Mouse (Mus musculus): ENCODE measurements at regions not wholly inside any gene's neighbourhood (a gene's known extent, or its start where the extent isn't known, plus 50 kb on each side); places are given as distances from the start of the nearest gene placed in this dataset.
A peak's percentile ranks its signal among the peaks of the same experiment; 100 is the strongest.
"Not testable (repeated sequence)": the region's sequence is repeated elsewhere in the genome, so short reads cannot be mapped to it uniquely, and the experiment has no call there.

DNA sequence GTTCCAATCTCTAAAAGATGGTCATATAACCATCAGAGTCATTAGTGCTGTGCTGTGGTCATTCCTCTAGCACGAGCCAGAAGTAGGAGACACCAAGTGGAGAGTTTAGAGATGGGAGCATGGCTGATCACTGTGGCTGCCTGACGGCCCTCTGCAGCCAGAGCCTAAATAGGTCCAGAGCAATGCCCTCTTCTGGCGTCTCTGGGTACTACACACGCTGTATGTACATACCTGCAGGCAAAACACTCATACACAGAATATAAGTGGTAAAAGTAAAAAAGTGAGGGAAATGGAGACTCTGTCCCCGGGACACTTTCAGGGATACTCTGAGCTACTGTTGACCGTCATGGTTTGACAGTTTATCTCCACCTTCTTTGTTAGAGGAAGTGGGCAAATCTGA is 91.4 kb downstream of the Gm21738 start:
- no peak for DNase-seq (ENCODE audit: low read depth, low spot score)

DNA sequence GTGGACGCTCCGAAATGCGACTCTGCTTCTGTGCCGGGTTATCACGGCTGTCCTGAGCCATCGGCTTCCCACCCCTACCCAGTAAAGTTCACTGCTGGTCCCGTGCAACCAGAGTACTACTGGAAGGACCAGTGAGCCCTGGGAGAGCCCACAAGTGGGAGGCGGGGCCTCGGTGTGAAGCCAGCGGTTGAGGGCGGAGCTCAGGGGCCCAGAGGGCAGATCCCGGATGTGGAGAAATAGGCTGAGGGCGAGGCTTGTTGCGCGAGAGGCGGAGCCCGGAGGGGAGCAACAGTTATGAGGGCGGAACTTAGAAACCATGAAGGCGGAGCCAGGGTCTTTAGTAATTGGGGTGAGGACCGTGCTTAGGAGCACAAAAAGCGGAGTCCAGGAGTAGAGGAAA is 107.1 kb downstream of the Gm21738 start:
- no peak for DNase-seq (ENCODE audit: low read depth, low spot score)

DNA sequence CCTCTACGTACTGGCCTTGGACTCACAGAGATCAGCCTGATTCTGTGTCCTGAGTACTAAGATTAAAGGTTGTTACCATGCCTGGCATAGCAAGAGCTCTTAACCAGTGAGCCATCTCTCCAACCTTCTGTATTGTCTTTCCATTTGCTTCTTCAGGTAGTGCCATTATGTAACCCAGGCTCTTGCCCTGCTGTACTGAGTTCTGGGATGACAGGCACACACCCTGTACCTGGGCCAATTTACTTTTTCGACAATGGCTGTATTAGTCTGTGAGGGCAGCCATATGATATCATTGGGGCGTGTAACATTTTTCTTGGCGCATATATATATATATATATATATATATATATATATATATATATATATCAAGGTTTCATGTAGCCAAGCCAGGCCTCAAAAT is 115.9 kb downstream of the Gm21738 start:
- not testable (repeated sequence) for DNase-seq (ENCODE audit: low read depth, low spot score)

DNA sequence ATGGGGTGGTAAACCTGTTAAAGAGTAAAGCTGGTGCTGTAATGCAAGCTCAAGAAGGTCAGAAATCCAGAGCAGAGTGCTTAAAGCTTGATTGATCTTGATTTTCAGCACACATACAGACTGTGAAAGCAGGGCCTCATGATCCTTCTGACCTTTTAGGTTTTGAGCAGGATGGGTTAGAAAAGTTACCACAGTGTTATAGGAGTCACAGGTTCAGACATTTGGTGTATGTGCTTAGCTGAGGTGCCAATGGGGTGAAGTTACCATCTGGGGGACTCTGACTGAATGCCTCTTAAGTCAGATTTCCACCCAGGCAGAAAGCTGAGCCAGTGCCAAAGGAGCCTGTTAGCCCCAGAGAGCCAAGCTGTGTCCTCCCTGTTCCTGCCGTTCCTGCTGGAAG is 139.6 kb downstream of the Gm21738 start:
- no peak for DNase-seq (ENCODE audit: low read depth, low spot score)

DNA sequence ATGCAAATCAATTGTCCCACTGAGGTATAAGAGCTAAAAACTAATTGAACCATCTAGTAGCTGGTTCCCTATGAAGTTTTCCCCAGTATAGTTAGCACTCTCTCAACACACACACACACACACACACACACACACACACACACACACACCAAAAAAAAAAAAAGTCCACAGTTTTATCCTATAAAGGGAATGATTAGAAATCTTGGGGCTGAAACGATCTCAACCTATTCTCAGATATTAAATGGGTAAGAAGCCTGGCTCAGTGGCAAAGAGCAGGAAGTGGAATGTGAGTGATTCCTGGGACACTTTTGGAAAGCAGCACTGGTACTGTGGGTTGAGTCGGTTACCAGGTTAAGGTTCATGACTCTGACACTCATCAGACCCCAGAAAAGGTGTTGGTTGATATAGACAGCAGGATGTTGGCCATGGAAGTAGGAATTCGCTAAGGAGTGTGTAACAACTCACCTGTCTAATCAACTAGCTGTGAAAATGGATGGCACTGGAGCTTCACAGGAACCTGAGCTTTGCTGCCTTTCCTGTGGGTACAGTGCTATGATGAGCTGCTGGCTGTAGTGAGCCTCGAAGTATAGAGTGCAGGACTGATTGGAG is 140.8 kb downstream of the Gm21738 start:
- peak; percentile 79 for DNase-seq (ENCODE audit: low read depth, low spot score)

Data from retina, postnatal 7 days (tissue).